Mouse (Mus musculus): ENCODE measurements around the gene Mlph. TPM values are rescaled to one million over a fixed set of nuclear protein-coding genes. Genes with fewer than 3 reads are reported as not detected.
A peak's percentile ranks its signal among the peaks of the same experiment; 100 is the strongest.

Gene Mlph
- polyA plus RNA-seq, 1 experiment from 2014 or later: 0.61 TPM

DNA sequence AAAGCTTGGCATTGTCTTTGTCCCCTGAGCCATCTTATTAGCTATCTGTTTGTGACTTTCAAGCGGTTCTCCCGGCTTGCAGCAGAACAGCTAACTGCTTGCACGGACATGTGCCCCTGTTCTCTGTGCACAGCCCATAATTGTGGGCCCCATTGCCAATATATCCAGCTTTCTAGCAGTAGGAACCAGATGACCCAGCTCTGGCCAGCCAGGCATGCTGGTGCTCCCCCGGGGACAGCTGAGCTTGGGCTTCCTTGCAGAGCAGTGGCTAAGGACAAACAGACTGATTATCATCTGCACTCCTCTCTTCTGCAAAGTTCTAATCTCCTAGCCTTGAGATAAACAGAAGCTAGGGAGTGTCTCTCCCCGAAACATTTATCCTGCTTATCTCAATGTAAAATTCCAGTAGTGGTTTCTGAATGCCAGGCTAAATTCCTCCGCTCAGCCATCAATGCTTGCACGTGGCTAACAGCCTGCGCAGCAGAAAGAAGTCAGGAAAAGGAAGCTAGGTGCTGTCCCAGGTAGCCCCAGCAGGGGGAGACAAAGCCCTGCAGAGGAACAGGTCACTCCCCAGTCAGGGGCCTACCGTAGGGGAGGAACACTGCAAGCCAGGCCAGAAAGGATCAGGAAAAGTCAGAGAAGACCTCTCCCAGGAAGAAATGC, 58.2 kb downstream of the Mlph start:
- no peak overlapping the region for H3K27ac ChIP-seq (replicated peaks)
- ATAC-seq (ENCODE audit: low FRiP score, low read depth): peak; percentile 50
- 0 out of 2 replicates have a peak overlapping the region, but pooled peaks have one; percentile 15 for H3K9ac ChIP-seq (replicated peaks)

DNA sequence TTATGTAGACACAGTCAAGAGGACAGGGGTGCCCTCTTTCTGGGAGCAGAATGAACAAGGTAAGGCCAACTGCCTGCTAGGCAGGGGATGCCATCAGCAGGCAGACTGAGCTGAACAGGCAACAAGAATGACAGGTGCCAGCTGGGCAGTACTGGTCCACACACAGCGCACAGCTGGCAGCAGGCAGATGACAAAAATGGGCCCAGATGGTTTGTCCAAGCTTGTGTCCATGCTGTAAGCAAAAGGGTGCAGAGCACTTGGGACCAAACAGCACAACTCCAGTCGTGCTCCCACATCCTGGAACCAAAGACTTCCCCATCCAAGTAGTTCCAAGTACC, 58.7 kb downstream of the Mlph start:
- no peaks in the 10 kb centered on the region for H3K9me3 ChIP-seq
- peak; percentile 27; the same call in 1 of the 2 replicates for ATAC-seq (ENCODE audit: low FRiP score, low read depth)
- 81% methylated on average over 2 of the region's 2 CpGs for WGBS
- no peaks in the 10 kb centered on the region for H3K36me3 ChIP-seq
- peaks cover 32% of the 10 kb centered on the region for H3K4me1 ChIP-seq
- H3K4me2 ChIP-seq (replicated peaks): no peak overlapping the region
- H3K27me3 ChIP-seq: peaks cover 33% of the 10 kb centered on the region
- no peak overlapping the region for H3K9ac ChIP-seq (replicated peaks)
- no peak overlapping the region for H3K27ac ChIP-seq (replicated peaks)
- no peak overlapping the region for H3K4me3 ChIP-seq

More for the DNA sequence above, 58.2 kb downstream of the Mlph start:
- H3K4me1 ChIP-seq: peaks cover 32% of the 10 kb centered on the region
- H3K4me2 ChIP-seq (replicated peaks): no peak overlapping the region
- WGBS: 19% methylated on average over 9 of the region's 9 CpGs
- H3K4me3 ChIP-seq: no peak overlapping the region
- no peaks in the 10 kb centered on the region for H3K36me3 ChIP-seq
- H3K9me3 ChIP-seq: no peaks in the 10 kb centered on the region
- peaks cover 33% of the 10 kb centered on the region for H3K27me3 ChIP-seq

GRCm38 (mm10) chr1:90974906-90975649, 60.2 kb downstream of the Mlph start:
- Histone ChIP-seq H3K4me3 (no peak overlapping the region), H3K4me1 (peaks cover 32% of the 10 kb centered on the region), H3K9ac (replicated peaks) (no peak overlapping the region), H3K36me3 (no peaks in the 10 kb centered on the region), H3K27ac (replicated peaks) (peak overlapping the region; percentile 36), H3K9me3 (no peaks in the 10 kb centered on the region), H3K27me3 (peaks cover 28% of the 10 kb centered on the region), H3K4me2 (replicated peaks) (peak overlapping the region; percentile 37)
- 10% methylated on average over 12 of the region's 12 CpGs for WGBS
- ATAC-seq (ENCODE audit: low FRiP score, low read depth): peak; percentile 88

- 57% methylated on average over 4 of the region's 4 CpGs for WGBS
- H3K27ac ChIP-seq (replicated peaks): peak overlapping the region; percentile 36
- H3K27me3 ChIP-seq: peaks cover 23% of the 10 kb centered on the region
- H3K4me3 ChIP-seq: no peak overlapping the region
- H3K4me1 ChIP-seq: peaks cover 32% of the 10 kb centered on the region
- no peaks in the 10 kb centered on the region for H3K36me3 ChIP-seq
- H3K4me2 ChIP-seq (replicated peaks): no peak overlapping the region
- H3K9ac ChIP-seq (replicated peaks): no peak overlapping the region
- no peaks in the 10 kb centered on the region for H3K9me3 ChIP-seq
- ATAC-seq (ENCODE audit: low FRiP score, low read depth): no peak
These were observed 61.1 kb downstream of the Mlph start for GRCm38 (mm10) chr1:90975960-90976359.

DNA sequence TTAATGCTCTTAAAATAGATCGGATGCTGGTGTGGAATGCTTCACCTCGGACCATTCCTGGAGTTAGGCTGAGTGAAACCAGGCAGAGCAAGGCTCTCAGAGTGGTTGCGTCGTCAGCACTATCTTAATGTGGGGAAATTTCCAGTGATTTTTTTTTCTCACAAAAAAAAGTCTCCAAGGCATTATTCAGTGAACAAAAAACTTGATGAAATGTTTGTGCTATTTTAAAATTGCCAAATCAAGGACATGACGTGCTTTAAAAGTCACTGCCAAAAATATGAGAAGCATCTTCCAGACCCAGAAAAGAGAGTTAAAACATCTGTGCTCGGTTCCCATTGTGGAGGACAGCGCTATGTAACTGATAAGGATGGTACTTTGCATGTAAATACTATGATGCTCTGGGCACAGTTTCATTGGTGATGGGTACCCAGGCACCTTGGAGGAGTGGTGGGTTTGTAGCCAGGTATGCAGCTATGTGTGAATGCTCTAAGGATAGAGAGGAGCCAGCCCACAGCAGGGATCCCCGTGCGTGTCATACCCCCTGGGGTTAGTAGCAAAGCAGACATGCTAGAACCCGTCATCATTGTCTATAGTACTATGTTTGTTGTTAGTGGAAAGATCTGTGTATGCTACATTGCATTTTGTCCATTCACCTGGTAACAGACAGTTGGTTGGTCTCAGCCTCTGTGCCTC, 65.9 kb downstream of the Mlph start:
- H3K36me3 ChIP-seq: no peaks in the 10 kb centered on the region
- no peak overlapping the region for H3K4me3 ChIP-seq
- H3K27ac ChIP-seq (replicated peaks): no peak overlapping the region
- H3K27me3 ChIP-seq: no peaks in the 10 kb centered on the region
- H3K4me2 ChIP-seq (replicated peaks): no peak overlapping the region
- H3K9me3 ChIP-seq: no peaks in the 10 kb centered on the region
- no peak for ATAC-seq (ENCODE audit: low FRiP score, low read depth)
- no peak overlapping the region for H3K9ac ChIP-seq (replicated peaks)
- 85% methylated on average over 10 of the region's 10 CpGs for WGBS
- H3K4me1 ChIP-seq: peaks cover 5% of the 10 kb centered on the region; the same call in 1 of the 2 replicates

- H3K36me3 ChIP-seq: no peaks in the 10 kb centered on the region
- no peaks in the 10 kb centered on the region for H3K27me3 ChIP-seq
- H3K9me3 ChIP-seq: no peaks in the 10 kb centered on the region
- H3K9ac ChIP-seq (replicated peaks): no peak overlapping the region
- no peak for ATAC-seq (ENCODE audit: low FRiP score, low read depth)
- no peak overlapping the region for H3K4me2 ChIP-seq (replicated peaks)
- no peak overlapping the region for H3K27ac ChIP-seq (replicated peaks)
- no peak overlapping the region for H3K4me3 ChIP-seq
- no peaks in the 10 kb centered on the region for H3K4me1 ChIP-seq
- WGBS: 77% methylated on average over 3 of the region's 3 CpGs
These were observed 66.5 kb downstream of the Mlph start for GRCm38 (mm10) chr1:90981346-90981745.

DNA sequence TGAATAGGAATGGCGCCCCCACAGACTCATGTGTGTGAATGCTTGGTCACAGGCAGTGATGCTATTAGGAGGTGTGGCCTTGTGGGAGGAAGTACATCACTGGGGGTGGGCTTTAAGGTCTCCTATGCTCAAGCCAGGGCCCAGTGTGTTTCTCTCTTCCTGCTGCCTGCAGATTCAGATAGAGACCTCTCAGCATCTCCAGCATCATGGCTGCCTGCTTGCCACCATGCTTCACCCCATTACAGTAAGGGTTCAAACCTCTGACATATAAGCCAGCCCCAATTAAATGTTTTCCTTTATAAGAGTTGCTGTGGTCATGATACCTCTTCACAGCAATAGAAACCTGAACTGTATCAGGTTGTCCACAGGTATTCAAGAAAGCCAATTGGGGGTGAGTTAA, 81.0 kb downstream of the Mlph start:
- H3K9ac ChIP-seq (replicated peaks): no peak overlapping the region
- no peak overlapping the region for H3K4me3 ChIP-seq
- no peaks in the 10 kb centered on the region for H3K9me3 ChIP-seq
- ATAC-seq (ENCODE audit: low FRiP score, low read depth): no peak
- H3K27ac ChIP-seq (replicated peaks): no peak overlapping the region
- peaks cover 15% of the 10 kb centered on the region for H3K4me1 ChIP-seq
- 88% methylated on average over 1 of the region's 1 CpGs for WGBS
- no peaks in the 10 kb centered on the region for H3K36me3 ChIP-seq
- peaks cover 19% of the 10 kb centered on the region for H3K27me3 ChIP-seq
- no peak overlapping the region for H3K4me2 ChIP-seq (replicated peaks)

- peaks cover 19% of the 10 kb centered on the region for H3K27me3 ChIP-seq
- no peaks in the 10 kb centered on the region for H3K36me3 ChIP-seq
- H3K4me1 ChIP-seq: peaks cover 15% of the 10 kb centered on the region
- H3K4me3 ChIP-seq: no peak overlapping the region
- 80% methylated on average over 4 of the region's 4 CpGs for whole genome bisulfite sequencing
- H3K4me2 ChIP-seq (replicated peaks): no peak overlapping the region
- no peak for ATAC-seq (ENCODE audit: low FRiP score, low read depth)
- H3K9me3 ChIP-seq: no peaks in the 10 kb centered on the region
- no peak overlapping the region for H3K9ac ChIP-seq (replicated peaks)
- H3K27ac ChIP-seq (replicated peaks): no peak overlapping the region
These were observed 82.3 kb downstream of the Mlph start for GRCm38 (mm10) chr1:90997136-90997535.

GRCm38 (mm10) chr1:90997641-90998040, 82.8 kb downstream of the Mlph start:
- no peak overlapping the region for H3K9ac ChIP-seq (replicated peaks)
- H3K4me1 ChIP-seq: peaks cover 15% of the 10 kb centered on the region
- 0 out of 2 replicates have a peak overlapping the region, but pooled peaks have one; percentile 75 for H3K4me3 ChIP-seq
- WGBS: 87% methylated on average over 5 of the region's 5 CpGs
- H3K27me3 ChIP-seq: peaks cover 19% of the 10 kb centered on the region
- H3K4me2 ChIP-seq (replicated peaks): peak overlapping the region; percentile 98; the same call in 1 of the 2 replicates
- H3K9me3 ChIP-seq: no peaks in the 10 kb centered on the region
- no peak for ATAC-seq (ENCODE audit: low FRiP score, low read depth)
- H3K36me3 ChIP-seq: no peaks in the 10 kb centered on the region
- H3K27ac ChIP-seq (replicated peaks): no peak overlapping the region

- H3K9ac ChIP-seq (replicated peaks): peak within 1 kb of the TSS; percentile 72
- ATAC-seq (ENCODE audit: low FRiP score, low read depth): peak; percentile 74
- H3K4me1 ChIP-seq: peaks cover 15% of the 10 kb centered on the region
- no peaks in the 10 kb centered on the region for H3K9me3 ChIP-seq
- H3K4me3 ChIP-seq: peak within 1 kb of the TSS; percentile 75
- H3K36me3 ChIP-seq: no peaks in the 10 kb centered on the region
- H3K4me2 ChIP-seq (replicated peaks): peak within 1 kb of the TSS; percentile 98
- peaks cover 19% of the 10 kb centered on the region for H3K27me3 ChIP-seq
- 0 out of 2 replicates have a peak within 1 kb of the TSS, but pooled peaks have one; percentile 12 for H3K27ac ChIP-seq (replicated peaks)
- WGBS: 2% methylated on average over 59 of the region's 59 CpGs
These were observed 83.5 kb downstream of the Mlph start, which contains the start of gene Lrrfip1 for GRCm38 (mm10) chr1:90998268-90998890. Gene Lrrfip1, plus strand, starts transcription at chr1:90998737.

GRCm38 (mm10) chr1:90998891-90999611, 84.2 kb downstream of the Mlph start:
- Histone ChIP-seq H3K4me1 (peaks cover 15% of the 10 kb centered on the region), H3K4me3 (peak overlapping the region; percentile 75), H3K27me3 (peaks cover 19% of the 10 kb centered on the region), H3K4me2 (replicated peaks) (peak overlapping the region; percentile 98), H3K9me3 (no peaks in the 10 kb centered on the region), H3K9ac (replicated peaks) (peak overlapping the region; percentile 72), H3K27ac (replicated peaks) (0 out of 2 replicates have a peak overlapping the region, but pooled peaks have one; percentile 12), H3K36me3 (no peaks in the 10 kb centered on the region)
- ATAC-seq (ENCODE audit: low FRiP score, low read depth): peak; percentile 78
- WGBS: 2% methylated on average over 41 of the region's 41 CpGs
